Mouse (Mus musculus) myocyte (in vitro differentiated cells): ENCODE results near the gene Smap1.

Experiments used
- CEBPB ChIP-seq: IDR thresholded peaks from 2 replicates; pipeline ENCODE4 v1.6.1; 2011; ENCODE audit warnings: mild to moderate bottlenecking, moderate library complexity; ENCODE audit not compliant: poor library complexity, insufficient read depth, severe bottlenecking
- MAX ChIP-seq: IDR thresholded peaks from one replicate; pipeline ENCODE4 v1.6.1; 2011; ENCODE audit warnings: low read depth, mild to moderate bottlenecking, control low read depth
- MYOD1 ChIP-seq, 3 experiments: IDR thresholded peaks; one replicate each; pipeline ENCODE4 v1.6.1; 2011; ENCODE audit warnings: control low read depth in 2 of 3, low read depth in 2 of 3, mild to moderate bottlenecking in 2 of 3, moderate library complexity in 1 of 3; ENCODE audit not compliant: insufficient read length in 2 of 3, control insufficient read depth in 1 of 3
- POLR2A ChIP-seq: IDR thresholded peaks from one replicate; pipeline ENCODE4 v1.6.1; 2011; ENCODE audit warnings: low read depth, mild to moderate bottlenecking, control low read depth, moderate library complexity; ENCODE audit not compliant: insufficient read length
- POLR2AphosphoS2 ChIP-seq: IDR thresholded peaks from one replicate; pipeline ENCODE4 v1.6.1; 2011; ENCODE audit warnings: low read depth, control low read depth; ENCODE audit not compliant: insufficient read length
- REST ChIP-seq: IDR thresholded peaks from one replicate; pipeline ENCODE4 v1.6.1; 2011; ENCODE audit warnings: mild to moderate bottlenecking, control low read depth, moderate library complexity; ENCODE audit not compliant: insufficient read depth, insufficient read length
- TCF12 ChIP-seq: IDR thresholded peaks from one replicate; pipeline ENCODE4 v1.6.1; 2011; ENCODE audit warnings: mild to moderate bottlenecking, control low read depth; ENCODE audit not compliant: poor library complexity, insufficient read depth, severe bottlenecking
- USF1 ChIP-seq: IDR thresholded peaks from one replicate; pipeline ENCODE4 v1.6.1; 2011; ENCODE audit warnings: low read depth, mild to moderate bottlenecking, control low read depth, moderate library complexity

- TF ChIP-seq TCF12 (no peak), MAX (no peak), USF1 (no peak), POLR2A (no peak), CEBPB (no peak), POLR2AphosphoS2 (no peak), MYOD1 (IDR thresholded peaks at IDR 0.05; ENCODE audit: control insufficient read depth in 1 of 3, insufficient read length in 2 of 3, low read depth in 2 of 3) (no peak), REST (no peak)
These were observed 23.0 kb downstream of the Smap1 start for GRCm38 (mm10) chr1:23899020-23899646.
